Mouse (Mus musculus): Measurements from ENCODE around the gene Zfp281. TPM values are rescaled to one million over a fixed set of nuclear protein-coding genes. Genes with fewer than 3 reads are reported as not detected.

The Zfp281 gene
- total RNA-seq, 2 experiments from 2014 or later: 10.9 to 23.1 TPM

DNA sequence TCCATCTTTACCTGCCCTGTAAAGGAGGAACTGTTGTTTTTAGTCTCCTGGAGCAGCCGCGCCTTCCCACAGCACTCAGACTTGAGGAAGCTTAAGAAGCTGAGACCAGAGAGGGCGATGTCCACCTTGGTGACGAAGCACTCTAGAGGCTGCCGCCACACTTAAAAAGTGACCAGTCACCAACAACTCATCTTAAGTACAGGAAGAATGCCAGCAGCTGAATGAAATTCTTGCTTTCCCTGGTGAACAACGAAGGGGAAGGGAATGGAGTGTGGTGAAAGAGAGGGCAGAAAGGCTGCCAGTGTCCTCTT, 51.7 kb downstream of the Zfp281 start:
- ATAC-seq (replicated peaks; ENCODE audit: poor library complexity, severe bottlenecking): no peak

GRCm38 (mm10) chr1:136677847-136678325, 53.2 kb downstream of the Zfp281 start:
- no peak for ATAC-seq (replicated peaks; ENCODE audit: poor library complexity, severe bottlenecking)

DNA sequence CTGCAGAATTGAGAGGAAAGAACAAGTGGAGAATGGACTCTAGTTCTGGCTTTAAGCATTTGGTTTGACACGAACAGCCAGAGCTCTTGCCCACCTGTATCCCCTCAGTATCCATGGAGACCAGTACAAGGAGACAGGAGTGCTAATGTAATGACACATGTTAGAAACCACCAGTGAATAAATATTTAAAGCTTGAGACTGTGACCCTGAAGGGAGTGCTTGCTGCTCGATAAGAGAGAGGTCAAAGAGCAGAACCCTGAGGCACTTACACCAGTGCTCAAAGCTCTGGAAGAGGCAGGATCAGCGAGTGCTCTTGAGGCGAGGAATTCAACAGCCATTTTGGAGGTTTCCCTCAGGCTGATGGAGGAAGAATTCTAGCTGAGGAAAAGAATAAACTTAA, 54.1 kb downstream of the Zfp281 start:
- no peak for ATAC-seq (replicated peaks; ENCODE audit: poor library complexity, severe bottlenecking)

Other genes with a start within 250 kb of the Zfp281 start
- 6.1 and 8.4 TPM in 2 replicates for gene Ddx59, start 209.6 kb upstream of the Zfp281 start, total RNA-seq (2014; fragmentation: Nextera tagmentation)
- gene Ddx59, start 209.6 kb upstream of the Zfp281 start, total RNA-seq (2017): 9.7 and 13.0 TPM in 2 replicates
- gene Kif14, start 158.6 kb upstream of the Zfp281 start, total RNA-seq (2014; fragmentation: Nextera tagmentation): 6.0 and 10.0 TPM in 2 replicates
- 18.7 and 19.6 TPM in 2 replicates for gene Kif14, start 158.6 kb upstream of the Zfp281 start, total RNA-seq (2017)

Measured in granulocyte monocyte progenitor cell, adult 5-6 weeks (primary cell).